Mouse (Mus musculus) forebrain, embryonic 11.5 days (tissue): Measurements from ENCODE around the gene Lipn. TPM values are rescaled to one million over a fixed set of nuclear protein-coding genes. Genes with fewer than 3 reads are reported as not detected.

Experiments
- ATAC-seq: fragments of 200-750 bp; cut with Nextera tagmentation; replicated peaks from 2 replicates; pipeline ENCODE4 v1.8.0; 2017; ENCODE audit warnings: moderate TSS enrichment; ENCODE audit not compliant: low FRiP score
- DNase-seq: peaks from one replicate; pipeline ENCODE4 v3.0.0-alpha.2; 2017; ENCODE audit warnings: low spot score
- H3K27ac ChIP-seq: fragments of 300-500 bp; sonication (generic); 2 replicates; pipeline ENCODE4 v1.5.1; 2014; ENCODE audit warnings: low read depth, low read length
- H3K27me3 ChIP-seq: fragments of 300-500 bp; sonication (generic); 2 replicates; pipeline ENCODE4 v1.6.1; 2014; ENCODE audit warnings: mild to moderate bottlenecking, low read length, mixed read lengths; ENCODE audit not compliant: control insufficient read depth, insufficient read depth
- H3K36me3 ChIP-seq: fragments of 300-500 bp; sonication (generic); 2 replicates; pipeline ENCODE4 v1.6.1; 2014; ENCODE audit warnings: mild to moderate bottlenecking, low read length, moderate library complexity, mixed read lengths; ENCODE audit not compliant: control insufficient read depth, insufficient read depth
- H3K4me1 ChIP-seq: fragments of 300-500 bp; sonication (generic); replicated peaks from 2 replicates; pipeline ENCODE4 v1.6.1; 2014; ENCODE audit warnings: low read length, mixed read lengths; ENCODE audit not compliant: control insufficient read depth, insufficient read depth
- H3K4me2 ChIP-seq: fragments of 300-500 bp; sonication (generic); 2 replicates; pipeline ENCODE4 v1.6.1; 2014; ENCODE audit warnings: low read depth, mild to moderate bottlenecking, low read length, moderate library complexity, mixed read lengths; ENCODE audit not compliant: severe bottlenecking
- H3K4me3 ChIP-seq: fragments of 300-500 bp; sonication (generic); 2 replicates; pipeline ENCODE4 v1.5.1; 2014; ENCODE audit warnings: low read depth, low read length
- H3K9ac ChIP-seq: fragments of 300-500 bp; sonication (generic); 2 replicates; pipeline ENCODE4 v1.6.1; 2014; ENCODE audit warnings: low read length
- H3K9me3 ChIP-seq: fragments of 300-500 bp; sonication (generic); 2 replicates; pipeline ENCODE4 v1.6.1; 2016; ENCODE audit warnings: low read length, mixed read lengths; ENCODE audit not compliant: control insufficient read depth
- WGBS: fragments of 180-500 bp; shearing (Covaris S2); extraction: QIAGEN DNeasy Blood & Tissue Kit; methylation state at CpG from one replicate; pipeline ENCODE4 v1.1.7; 2014; 5-methylcytosine and 5-hydroxymethylcytosine counted together
- polyA plus RNA-seq: library from polyadenylated mRNA; unstranded; fragments of >200 nt; fragmentation: Nextera tagmentation; extraction: Ambion mirVana; gene quantifications from 2 replicates; pipeline ENCODE4 v1.2.1, GENCODE M21; 2014

The Lipn gene
- polyA plus RNA-seq, 1 experiment from 2014 or later, result not detected

DNA sequence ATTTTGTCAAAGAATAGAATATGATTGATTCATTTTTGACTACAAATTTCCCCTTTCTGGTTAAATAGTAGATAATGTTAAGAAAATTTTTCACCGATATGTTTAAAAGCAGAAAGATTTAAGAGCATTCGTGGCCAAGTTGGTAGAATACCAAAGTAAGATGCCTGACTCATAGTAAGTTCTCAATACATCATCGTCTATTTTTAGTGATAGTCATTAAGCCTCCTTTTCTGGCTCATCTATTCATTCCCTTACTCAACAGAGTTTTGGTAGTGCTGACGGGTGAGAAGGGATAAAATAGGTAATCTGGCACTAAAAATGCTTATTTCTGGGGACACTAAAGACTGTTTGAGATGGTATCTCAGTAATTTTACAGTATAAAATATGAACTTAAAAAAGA is 3.1 kb upstream of the Lipn start:
- no peaks in the 10 kb centered on the region for H3K4me1 ChIP-seq
- H3K9ac ChIP-seq, result no peak overlapping the region
- no peaks in the 10 kb centered on the region for H3K27me3 ChIP-seq
- H3K36me3 ChIP-seq, result no peaks in the 10 kb centered on the region
- DNase-seq (no peak), ATAC-seq (no peak)
- H3K4me2 ChIP-seq, result no peak overlapping the region
- no peak overlapping the region for H3K4me3 ChIP-seq
- no peaks in the 10 kb centered on the region for H3K9me3 ChIP-seq
- no peak overlapping the region for H3K27ac ChIP-seq
- 94% methylated on average over 4 of the region's 4 CpGs for WGBS

DNA sequence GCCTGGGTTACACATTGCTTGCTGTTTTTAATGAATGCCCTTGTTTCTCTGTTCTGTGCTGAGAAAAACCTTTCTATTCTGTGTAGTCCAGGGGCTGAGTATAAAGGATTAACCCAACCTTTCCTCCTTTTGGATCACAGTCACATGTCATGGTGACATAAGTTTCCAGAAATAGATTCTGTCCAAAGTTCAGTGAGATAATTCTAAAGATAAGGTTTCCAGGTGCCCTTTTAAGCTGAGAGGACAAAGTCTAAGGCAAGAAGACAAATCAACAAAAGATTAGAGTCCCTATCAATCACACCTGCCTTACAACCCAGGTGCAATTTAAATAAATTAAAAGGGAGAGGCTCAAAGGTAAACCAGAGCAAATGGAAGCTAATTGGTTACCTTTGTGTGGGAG is 7.1 kb downstream of the Lipn start:
- Histone ChIP-seq H3K36me3 (no peaks in the 10 kb centered on the region), H3K9ac (no peak overlapping the region), H3K27ac (no peak overlapping the region), H3K27me3 (no peaks in the 10 kb centered on the region), H3K4me1 (no peaks in the 10 kb centered on the region), H3K9me3 (no peaks in the 10 kb centered on the region), H3K4me2 (no peak overlapping the region), H3K4me3 (no peak overlapping the region)
- ATAC-seq, result no peak
- DNase-seq, result no peak

DNA sequence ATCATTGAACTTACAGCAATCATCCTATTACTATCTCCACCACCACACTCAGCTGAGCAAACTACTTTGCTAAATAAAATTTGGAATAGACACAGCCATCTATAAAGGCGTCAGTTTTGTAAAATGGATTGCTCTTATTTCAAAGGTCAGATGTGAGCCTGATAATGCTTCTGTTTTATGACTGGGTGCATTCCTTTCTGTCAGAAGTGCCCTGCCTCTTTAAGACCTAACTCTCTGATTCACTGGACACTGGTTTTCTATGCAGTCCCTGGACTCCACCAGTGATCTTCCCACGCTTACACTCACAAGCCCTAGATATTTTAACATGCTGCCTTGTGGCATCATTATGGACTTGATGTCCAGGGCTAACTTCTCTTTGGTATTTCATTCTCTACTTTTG is 11.0 kb downstream of the Lipn start:
- 89% methylated on average over 2 of the region's 2 CpGs for WGBS
- Histone ChIP-seq H3K9ac (no peak overlapping the region), H3K36me3 (no peaks in the 10 kb centered on the region), H3K9me3 (no peaks in the 10 kb centered on the region), H3K27me3 (no peaks in the 10 kb centered on the region), H3K27ac (no peak overlapping the region), H3K4me1 (no peaks in the 10 kb centered on the region), H3K4me2 (no peak overlapping the region), H3K4me3 (no peak overlapping the region)
- no peak for DNase-seq
- no peak for ATAC-seq

DNA sequence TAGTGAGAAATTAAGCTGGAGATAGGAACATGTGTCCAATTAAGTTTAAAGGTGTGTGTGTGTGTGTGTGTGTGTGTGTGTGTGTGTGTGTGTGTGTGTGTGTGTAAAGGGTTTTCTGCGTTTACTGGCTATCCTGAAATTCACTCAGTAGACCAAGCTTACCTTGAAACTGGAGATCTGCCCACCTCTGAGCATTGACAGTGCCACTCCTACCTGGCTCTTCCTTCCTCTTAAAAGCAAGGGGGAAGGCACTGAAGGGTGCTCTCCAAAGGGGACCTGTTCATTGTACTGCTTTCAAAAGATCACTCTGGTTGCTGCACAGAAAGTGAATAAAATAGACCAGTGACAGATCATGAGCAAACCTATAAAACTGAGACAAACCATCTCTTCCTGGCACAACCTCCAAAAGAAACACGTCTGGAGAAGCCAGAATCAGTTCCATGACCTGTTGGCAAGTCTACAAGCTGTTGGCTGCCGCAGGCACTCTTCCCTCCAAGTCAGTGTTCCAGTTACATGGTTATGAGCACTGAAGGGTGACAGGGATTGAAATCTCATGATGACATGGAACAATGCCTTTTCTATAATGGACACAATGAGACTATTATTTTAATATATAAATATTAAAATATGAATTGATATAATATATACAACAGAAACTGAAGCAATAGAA is 22.0 kb downstream of the Lipn start:
- DNase-seq (no peak), ATAC-seq (no peak)
- 85% methylated on average over 3 of the region's 3 CpGs for WGBS
- Histone ChIP-seq H3K4me2 (no peak overlapping the region), H3K27me3 (no peaks in the 10 kb centered on the region), H3K4me3 (no peak overlapping the region), H3K4me1 (no peaks in the 10 kb centered on the region), H3K27ac (no peak overlapping the region), H3K36me3 (no peaks in the 10 kb centered on the region), H3K9ac (no peak overlapping the region), H3K9me3 (no peaks in the 10 kb centered on the region)

DNA sequence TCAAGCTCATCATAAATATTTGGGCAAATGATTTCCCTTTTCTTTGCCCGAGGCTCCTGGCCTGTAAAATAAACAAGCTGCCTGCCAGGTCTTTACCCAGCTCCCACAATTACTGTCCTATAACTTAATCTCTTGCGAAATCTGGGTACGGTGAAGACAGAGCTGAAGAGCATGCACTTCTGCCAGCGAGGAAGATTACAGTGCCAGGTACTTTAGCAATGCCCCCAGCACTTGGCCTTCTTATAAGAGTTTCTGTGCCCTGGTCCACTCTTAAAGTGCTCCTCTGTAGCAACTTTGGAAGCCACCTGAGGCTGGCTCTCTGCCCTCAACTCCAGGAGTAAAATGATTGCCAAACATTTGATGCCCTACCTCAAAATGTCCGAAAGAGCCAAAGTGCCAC is 28.2 kb downstream of the Lipn start:
- Histone ChIP-seq H3K4me2 (no peak overlapping the region), H3K4me3 (no peak overlapping the region), H3K27me3 (no peaks in the 10 kb centered on the region), H3K4me1 (no peaks in the 10 kb centered on the region), H3K27ac (no peak overlapping the region), H3K9ac (no peak overlapping the region), H3K36me3 (no peaks in the 10 kb centered on the region), H3K9me3 (no peaks in the 10 kb centered on the region)
- 91% methylated on average over 5 of the region's 5 CpGs for WGBS
- ATAC-seq (no peak), DNase-seq (no peak)

DNA sequence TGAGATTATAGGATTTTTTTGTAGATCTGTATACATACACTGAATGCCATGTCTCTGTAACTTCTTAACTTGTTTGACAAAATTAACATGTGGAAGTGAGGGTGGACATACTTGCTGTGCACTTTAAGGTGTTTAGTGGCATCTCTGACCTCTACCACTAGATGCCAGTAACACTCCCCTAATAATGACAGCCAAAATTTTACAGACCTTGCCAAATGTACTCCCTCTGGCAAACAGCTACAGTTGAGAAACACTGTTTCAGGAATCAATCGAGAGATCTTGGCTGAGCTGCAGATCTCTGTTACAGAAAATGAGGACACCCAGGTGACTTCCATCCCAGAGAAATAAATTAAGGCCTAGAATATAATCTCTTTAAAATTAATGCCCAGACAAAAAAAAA is 29.1 kb downstream of the Lipn start:
- Histone ChIP-seq H3K4me2 (no peak overlapping the region), H3K9me3 (no peaks in the 10 kb centered on the region), H3K4me1 (no peaks in the 10 kb centered on the region), H3K27ac (no peak overlapping the region), H3K4me3 (no peak overlapping the region), H3K27me3 (no peaks in the 10 kb centered on the region), H3K36me3 (no peaks in the 10 kb centered on the region), H3K9ac (no peak overlapping the region)
- 83% methylated on average over 1 of the region's 1 CpGs for WGBS
- ATAC-seq (no peak), DNase-seq (no peak)

DNA sequence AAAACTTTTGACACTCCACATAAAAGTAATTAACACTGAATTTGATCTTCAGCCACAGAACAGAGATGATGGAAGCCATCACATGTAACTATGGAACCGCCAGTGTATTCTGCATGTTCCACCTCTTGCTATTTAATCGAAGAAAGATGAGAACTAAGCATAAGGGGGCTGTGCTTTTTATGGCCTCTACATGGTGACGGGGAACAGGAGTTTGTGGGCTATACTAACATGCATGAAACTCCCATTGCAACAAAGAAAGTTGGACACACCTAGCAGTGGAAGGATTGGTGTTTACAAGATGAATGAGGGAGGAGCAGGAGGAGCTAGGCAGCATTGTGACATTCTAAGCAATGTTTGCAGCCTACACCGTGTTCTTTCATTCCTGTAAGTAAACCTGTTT is 33.5 kb downstream of the Lipn start, which contains the start of gene Lipm:
Lipm (plus strand) TSS at position 301 of the 400 bp plus-strand sequence.
- Histone ChIP-seq H3K9ac (no peak within 1 kb of the TSS), H3K4me1 (no peaks in the 10 kb centered on the region), H3K36me3 (no peaks in the 10 kb centered on the region), H3K4me3 (no peak within 1 kb of the TSS), H3K27me3 (no peaks in the 10 kb centered on the region), H3K27ac (no peak within 1 kb of the TSS), H3K9me3 (no peaks in the 10 kb centered on the region), H3K4me2 (no peak within 1 kb of the TSS)
- WGBS, result 92% methylated on average over 4 of the region's 4 CpGs
- no peak for ATAC-seq
- DNase-seq, result no peak

DNA sequence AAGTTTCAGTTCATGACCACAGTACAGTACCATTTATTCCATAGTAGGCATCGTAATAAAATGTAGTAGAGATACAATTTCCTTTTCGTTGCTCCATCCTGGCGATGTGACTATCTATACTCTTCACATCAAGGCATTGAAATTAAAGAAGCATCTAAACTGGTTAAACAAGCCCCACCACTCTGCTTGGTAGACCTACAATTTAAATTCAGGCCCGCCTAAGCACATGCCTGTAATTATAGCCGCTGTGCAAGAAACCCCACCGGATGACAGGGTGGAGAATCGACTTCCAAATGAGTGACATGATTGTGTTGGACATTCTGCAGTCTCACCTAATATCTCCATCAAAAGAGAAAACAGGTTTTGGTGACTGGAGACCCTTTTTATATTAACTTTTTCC is 34.7 kb downstream of the Lipn start:
- no peak for ATAC-seq

DNA sequence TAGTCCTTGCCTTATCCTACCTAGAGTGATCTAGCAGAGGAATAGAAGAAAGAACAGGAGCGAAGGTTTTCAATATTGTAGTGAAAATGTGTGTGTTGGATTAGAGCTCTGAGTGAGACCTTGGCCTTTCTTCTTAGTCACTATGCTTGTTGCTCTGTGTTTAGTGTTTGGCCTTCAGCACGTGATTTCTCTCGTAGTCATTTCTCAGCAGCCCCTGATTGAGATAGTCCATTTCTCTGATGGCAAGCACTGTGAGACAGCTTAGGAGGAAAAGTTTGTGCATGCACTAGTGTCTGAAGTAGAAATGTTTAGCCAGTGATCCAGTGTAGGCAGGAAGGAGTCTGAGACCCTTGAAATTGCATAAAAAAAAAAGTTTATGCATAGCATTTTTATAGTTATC is 37.7 kb downstream of the Lipn start:
- no peak overlapping the region for H3K4me3 ChIP-seq
- H3K9ac ChIP-seq, result no peak overlapping the region
- 91% methylated on average over 3 of the region's 3 CpGs for WGBS
- ATAC-seq, result no peak
- H3K4me1 ChIP-seq, result no peaks in the 10 kb centered on the region
- no peak overlapping the region for H3K27ac ChIP-seq
- no peak overlapping the region for H3K4me2 ChIP-seq
- no peak for DNase-seq
- no peaks in the 10 kb centered on the region for H3K36me3 ChIP-seq
- no peaks in the 10 kb centered on the region for H3K9me3 ChIP-seq
- no peaks in the 10 kb centered on the region for H3K27me3 ChIP-seq

More for the DNA sequence above, 34.7 kb downstream of the Lipn start:
- no peak overlapping the region for H3K4me3 ChIP-seq
- H3K9ac ChIP-seq, result no peak overlapping the region
- no peak overlapping the region for H3K27ac ChIP-seq
- no peaks in the 10 kb centered on the region for H3K36me3 ChIP-seq
- H3K4me2 ChIP-seq, result no peak overlapping the region
- no peaks in the 10 kb centered on the region for H3K9me3 ChIP-seq
- no peaks in the 10 kb centered on the region for H3K27me3 ChIP-seq
- WGBS, result 92% methylated on average over 7 of the region's 7 CpGs
- no peak for DNase-seq
- no peaks in the 10 kb centered on the region for H3K4me1 ChIP-seq
